Mouse (Mus musculus): ENCODE data around the gene Ift172. TPM values are rescaled to one million over a fixed set of nuclear protein-coding genes. Genes with fewer than 3 reads are reported as not detected.
"Not testable (repeated sequence)": the region's sequence is repeated elsewhere in the genome, so short reads cannot be mapped to it uniquely, and the experiment has no call there.

The Ift172 gene
- polyA plus RNA-seq, 1 experiment from 2014 or later = 13.6 TPM

DNA sequence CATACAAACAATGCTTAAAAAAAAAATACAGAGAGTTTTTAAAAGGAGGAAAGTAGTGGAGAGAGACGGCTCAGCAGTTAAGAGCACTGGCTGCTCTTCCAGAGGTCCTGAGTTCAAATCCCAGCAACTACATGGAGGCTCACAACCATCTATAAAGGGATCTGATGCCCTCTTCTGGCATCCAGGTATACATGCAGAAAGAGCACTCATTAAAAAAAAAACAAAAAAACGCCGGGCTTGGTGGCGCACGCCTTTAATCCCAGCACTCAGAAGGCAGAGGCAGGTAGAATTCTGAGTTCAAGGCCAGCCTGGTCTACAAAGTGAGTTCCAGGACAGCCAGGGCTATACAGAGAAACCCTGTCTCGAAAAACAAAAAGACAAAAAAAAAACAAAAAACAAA, 74.4 kb downstream of the Ift172 start:
- not testable (repeated sequence) for H3K27ac ChIP-seq; H3K4me3 ChIP-seq (ENCODE audit: inconsistent target); H3K36me3 ChIP-seq (ENCODE audit: inconsistent target)
- 81% methylated on average over 5 of the region's 6 CpGs for WGBS (ENCODE audit: missing documents)
- peaks cover 83% of the 10 kb centered on the region for H3K79me2 ChIP-seq (ENCODE audit: inconsistent target)

DNA sequence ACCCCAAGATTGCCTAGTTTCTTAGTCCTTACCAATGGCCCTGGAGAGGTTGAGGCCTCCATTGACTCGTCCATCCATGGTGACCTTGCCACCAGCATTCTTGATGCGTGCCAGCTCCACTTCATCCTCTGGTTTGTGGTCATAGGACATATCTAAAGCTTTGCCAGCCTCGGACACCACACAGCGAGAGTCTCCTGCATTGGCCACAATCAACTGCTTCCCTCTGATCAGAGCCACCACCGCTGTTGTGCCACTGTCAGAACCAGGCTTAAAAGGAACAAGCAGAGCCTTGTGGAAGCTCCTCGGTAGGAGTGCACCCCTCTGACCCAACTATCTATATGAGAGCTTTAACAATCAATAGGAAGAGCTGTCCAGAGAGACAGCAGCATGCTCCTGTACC, 86.5 kb downstream of the Ift172 start:
- H3K79me2 ChIP-seq (ENCODE audit: inconsistent target) = peaks cover 40% of the 10 kb centered on the region
- no peak overlapping the region for H3K27ac ChIP-seq
- no peak overlapping the region for H3K4me3 ChIP-seq (ENCODE audit: inconsistent target)
- 98% methylated on average over 6 of the region's 6 CpGs for WGBS (ENCODE audit: missing documents)
- peaks cover 42% of the 10 kb centered on the region for H3K36me3 ChIP-seq (ENCODE audit: inconsistent target)

DNA sequence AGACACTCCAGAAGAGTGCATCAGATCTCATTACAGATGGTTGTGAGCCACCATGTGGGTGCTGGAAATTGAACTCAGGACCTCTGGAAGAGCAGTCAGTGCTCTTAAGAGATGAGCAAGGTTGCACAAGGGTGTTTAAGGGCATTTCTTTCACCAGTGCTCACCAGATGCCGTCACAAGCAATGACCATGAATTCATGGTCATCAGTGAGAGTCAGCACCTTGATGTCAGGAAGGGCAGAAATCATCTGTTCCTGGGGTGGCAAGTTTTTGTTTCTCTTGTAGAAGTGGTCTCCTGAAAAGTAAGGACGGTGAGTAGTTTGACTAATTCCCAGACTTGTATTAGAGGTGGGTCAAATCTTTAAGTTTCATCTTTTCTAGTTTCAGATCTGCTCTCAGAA, 87.0 kb downstream of the Ift172 start:
- H3K27ac ChIP-seq = no peak overlapping the region
- H3K36me3 ChIP-seq (ENCODE audit: inconsistent target) = peaks cover 48% of the 10 kb centered on the region
- H3K4me3 ChIP-seq (ENCODE audit: inconsistent target) = no peak overlapping the region
- 97% methylated on average over 2 of the region's 2 CpGs for WGBS (ENCODE audit: missing documents)
- H3K79me2 ChIP-seq (ENCODE audit: inconsistent target) = peaks cover 40% of the 10 kb centered on the region

Other genes starting within 250 kb of the Ift172 start
- 73.4 to 150 TPM (median 103 TPM) in 3 replicates for gene Atraid, start 242.8 kb downstream of the Ift172 start, polyA plus RNA-seq (2018)
- gene Slc5a6, start 242.2 kb downstream of the Ift172 start, polyA plus RNA-seq (2018) = 3.3 to 6.2 TPM (median 5.1 TPM) in 3 replicates
- 5.8 to 16.7 TPM (median 7.3 TPM) in 3 replicates for gene Cad, start 236.3 kb downstream of the Ift172 start, polyA plus RNA-seq (2018)
- not detected in 3 replicates for gene Dnajc5g, start 184.8 kb downstream of the Ift172 start, polyA plus RNA-seq (2018)
- not detected in 3 replicates for gene Slc30a3, start 182.9 kb downstream of the Ift172 start, polyA plus RNA-seq (2018)
- gene Trim54, start 174.4 kb downstream of the Ift172 start, polyA plus RNA-seq (2018) = not detected in 3 replicates
- not detected in 3 replicates for gene Ucn, start 152.3 kb downstream of the Ift172 start, polyA plus RNA-seq (2018)
- gene Mpv17, start 136.9 kb downstream of the Ift172 start, polyA plus RNA-seq (2018) = 35.2 to 59.9 TPM (median 52.3 TPM) in 3 replicates
- gene Gm29609, start 111.2 kb downstream of the Ift172 start, polyA plus RNA-seq (2018) = 0.42 to 0.53 TPM in 2 of 3 replicates, not detected in the other
- gene Gtf3c2, start 111.0 kb downstream of the Ift172 start, polyA plus RNA-seq (2018) = 25.3 to 29.9 TPM (median 29.5 TPM) in 3 replicates
- gene Snx17, start 97.9 kb downstream of the Ift172 start, polyA plus RNA-seq (2018) = 30.9 to 73.2 TPM (median 66.8 TPM) in 3 replicates
- 15.7 to 26.2 TPM (median 16.2 TPM) in 3 replicates for gene Eif2b4, start 97.7 kb downstream of the Ift172 start, polyA plus RNA-seq (2018)
- 20.3 to 33.4 TPM (median 25.0 TPM) in 3 replicates for gene Zfp513, start 88.8 kb downstream of the Ift172 start, polyA plus RNA-seq (2018)
- 49.8 to 88.3 TPM (median 76.6 TPM) in 3 replicates for gene Ppm1g, start 70.4 kb downstream of the Ift172 start, polyA plus RNA-seq (2018)
- gene Nrbp1, start 50.3 kb downstream of the Ift172 start, polyA plus RNA-seq (2018) = 68.4 to 96.8 TPM (median 84.5 TPM) in 3 replicates
- not detected in 3 replicates for gene Gm9970, start 49.9 kb downstream of the Ift172 start, polyA plus RNA-seq (2018)
- gene Krtcap3, start 39.4 kb downstream of the Ift172 start, polyA plus RNA-seq (2018) = 0.37 to 2.5 TPM (median 0.63 TPM) in 3 replicates
- gene Fndc4, start 5.0 kb upstream of the Ift172 start, polyA plus RNA-seq (2018) = not detected in 3 replicates
- gene Gckr, start 6.3 kb upstream of the Ift172 start, polyA plus RNA-seq (2018) = not detected in 3 replicates
- gene Zfp512, start 161.3 kb upstream of the Ift172 start, polyA plus RNA-seq (2018) = 13.3 to 17.3 TPM (median 14.0 TPM) in 3 replicates
- gene 4930548H24Rik, start 194.6 kb upstream of the Ift172 start, polyA plus RNA-seq (2018) = not detected in 3 replicates
- gene Gpn1, start 203.6 kb upstream of the Ift172 start, polyA plus RNA-seq (2018) = 8.6 to 19.3 TPM (median 17.5 TPM) in 3 replicates
- gene Slc4a1ap, start 235.9 kb upstream of the Ift172 start, polyA plus RNA-seq (2018) = 23.0 to 36.2 TPM (median 27.3 TPM) in 3 replicates
- gene Supt7l, start 236.7 kb upstream of the Ift172 start, polyA plus RNA-seq (2018) = 11.8 to 14.0 TPM (median 13.9 TPM) in 3 replicates

All from macrophage (primary cell).